Mouse (Mus musculus) stomach, embryonic 15.5 days (tissue): ENCODE data around the gene Gm26965. TPM values are rescaled to one million over a fixed set of nuclear protein-coding genes. Genes with fewer than 3 reads are reported as not detected.
"Not testable (repeated sequence)": the region's sequence is repeated elsewhere in the genome, so short reads cannot be mapped to it uniquely, and the experiment has no call there.

Experiments used
- ATAC-seq: fragments of 200-750 bp; cut with Nextera tagmentation; 2 replicates; pipeline ENCODE4 v1.8.0; 2017; ENCODE audit warnings: low read depth, moderate number of reproducible peaks, moderate TSS enrichment; ENCODE audit not compliant: insufficient read depth, low FRiP score
- H3K27ac ChIP-seq: fragments of 300-500 bp; sonication (generic); 2 replicates; pipeline ENCODE4 v1.5.1; 2015; ENCODE audit warnings: mild to moderate bottlenecking, inconsistent platforms
- H3K27me3 ChIP-seq: fragments of 300-500 bp; sonication (generic); replicated peaks from 2 replicates; pipeline ENCODE4 v1.6.1; 2015; ENCODE audit warnings: inconsistent platforms
- H3K36me3 ChIP-seq: fragments of 300-500 bp; sonication (generic); 2 replicates; pipeline ENCODE4 v1.6.1; 2015; ENCODE audit warnings: inconsistent platforms
- H3K4me1 ChIP-seq: fragments of 300-500 bp; sonication (generic); 2 replicates; pipeline ENCODE4 v1.6.1; 2015; ENCODE audit warnings: inconsistent platforms
- H3K4me2 ChIP-seq: fragments of 300-500 bp; sonication (generic); 2 replicates; pipeline ENCODE4 v1.6.1; 2015; ENCODE audit warnings: mild to moderate bottlenecking, inconsistent platforms
- H3K4me3 ChIP-seq: fragments of 300-500 bp; sonication (generic); replicated peaks from 2 replicates; pipeline ENCODE4 v1.5.1; 2015; ENCODE audit warnings: inconsistent platforms
- H3K9ac ChIP-seq: fragments of 300-500 bp; sonication (generic); 2 replicates; pipeline ENCODE4 v1.6.1; 2015; ENCODE audit warnings: inconsistent platforms
- H3K9me3 ChIP-seq: fragments of 300-500 bp; sonication (generic); 2 replicates; pipeline ENCODE4 v1.6.1; 2016; ENCODE audit warnings: inconsistent platforms
- WGBS: fragments of 180-500 bp; shearing (Covaris S2); methylation state at CpG from one replicate; pipeline ENCODE4 v1.1.7; 2015; 5-methylcytosine and 5-hydroxymethylcytosine counted together
- polyA plus RNA-seq: library from polyadenylated mRNA; unstranded; fragments of >200 nt; fragmentation: Nextera tagmentation; extraction: Ambion mirVana; gene quantifications from 2 replicates; pipeline ENCODE4 v1.2.1, GENCODE M21; 2015

Gene Gm26965
- polyA plus RNA-seq, 1 experiment from 2014 or later = not detected

DNA sequence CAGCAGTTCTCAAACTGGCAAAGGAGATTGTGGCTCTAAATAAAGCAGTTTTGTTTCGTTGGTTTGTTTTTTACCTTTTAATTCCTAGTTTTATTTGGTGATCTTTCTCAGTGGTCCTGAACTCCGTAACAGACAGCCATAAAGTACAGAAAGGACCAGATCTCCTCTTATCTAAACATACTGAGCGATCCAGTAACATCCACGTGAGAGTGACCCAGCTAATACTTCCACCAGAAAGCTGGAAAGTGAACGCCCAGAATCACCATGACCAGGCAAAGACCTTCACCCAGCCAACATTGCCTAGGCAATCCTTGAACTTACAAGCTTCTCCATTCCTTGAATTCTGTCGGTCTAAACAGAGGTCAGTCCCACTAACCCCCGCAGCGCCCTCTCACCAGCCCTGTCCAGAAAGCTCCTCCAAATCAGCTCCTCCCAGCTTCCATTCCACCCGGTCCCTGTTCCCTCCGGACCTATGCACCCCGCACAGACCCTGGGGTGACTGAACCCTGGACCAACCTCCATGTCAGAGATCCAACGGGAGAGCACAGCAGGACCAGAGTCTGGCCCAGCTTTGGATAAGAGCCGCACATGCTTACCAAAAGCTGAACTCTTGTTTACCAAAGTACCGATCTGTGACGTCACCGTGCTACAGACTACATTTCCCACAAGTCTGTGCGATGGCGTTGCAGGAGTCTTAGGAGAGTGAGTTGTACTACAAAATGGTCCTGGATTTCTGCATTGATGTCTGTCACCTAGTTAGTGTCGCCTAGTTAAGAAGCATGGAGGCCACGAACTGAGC lies 42.1 kb downstream of the Gm26965 start, which contains the start of gene Zfp874b:
Gene Zfp874b (minus strand): TSS at position 634 of the 799 bp plus-strand sequence.
- Histone ChIP-seq H3K4me2 (peak within 1 kb of the TSS; percentile 53), H3K36me3 (no peaks in the 10 kb centered on the region), H3K27me3 (no peaks in the 10 kb centered on the region), H3K4me1 (no peaks in the 10 kb centered on the region), H3K4me3 (peak within 1 kb of the TSS; percentile 66), H3K9ac (peak within 1 kb of the TSS; percentile 43), H3K9me3 (no peaks in the 10 kb centered on the region), H3K27ac (peak within 1 kb of the TSS; percentile 6; the same call in 1 of the 2 replicates)
- 4% methylated on average over 20 of the region's 20 CpGs for WGBS
- peak; percentile 93 for ATAC-seq

DNA sequence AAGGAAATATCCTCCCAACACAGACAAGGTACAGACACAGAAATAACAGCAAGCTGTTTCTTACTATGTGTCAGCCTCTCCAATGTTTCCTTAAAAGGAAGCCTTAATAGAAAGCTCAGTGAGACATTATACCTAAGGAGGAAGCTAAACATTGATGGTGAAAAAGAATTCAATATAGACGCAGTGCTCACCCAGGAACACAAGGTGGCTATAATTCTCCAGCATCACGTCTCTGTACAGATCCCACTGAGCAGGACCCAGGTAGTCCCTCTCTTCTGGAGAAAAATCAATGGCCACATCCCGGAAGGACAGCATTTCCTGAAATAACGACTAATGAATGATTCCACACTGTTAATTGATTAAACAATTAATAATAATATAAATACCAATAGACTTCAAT lies 44.4 kb downstream of the Gm26965 start:
- no peaks in the 10 kb centered on the region for H3K27me3 ChIP-seq
- no peak overlapping the region for H3K4me3 ChIP-seq
- H3K9me3 ChIP-seq = no peaks in the 10 kb centered on the region
- no peak overlapping the region for H3K27ac ChIP-seq
- ATAC-seq = no peak
- no peaks in the 10 kb centered on the region for H3K36me3 ChIP-seq
- no peaks in the 10 kb centered on the region for H3K4me1 ChIP-seq
- no peak overlapping the region for H3K9ac ChIP-seq
- 51% methylated on average over 4 of the region's 4 CpGs for WGBS
- no peak overlapping the region for H3K4me2 ChIP-seq

DNA sequence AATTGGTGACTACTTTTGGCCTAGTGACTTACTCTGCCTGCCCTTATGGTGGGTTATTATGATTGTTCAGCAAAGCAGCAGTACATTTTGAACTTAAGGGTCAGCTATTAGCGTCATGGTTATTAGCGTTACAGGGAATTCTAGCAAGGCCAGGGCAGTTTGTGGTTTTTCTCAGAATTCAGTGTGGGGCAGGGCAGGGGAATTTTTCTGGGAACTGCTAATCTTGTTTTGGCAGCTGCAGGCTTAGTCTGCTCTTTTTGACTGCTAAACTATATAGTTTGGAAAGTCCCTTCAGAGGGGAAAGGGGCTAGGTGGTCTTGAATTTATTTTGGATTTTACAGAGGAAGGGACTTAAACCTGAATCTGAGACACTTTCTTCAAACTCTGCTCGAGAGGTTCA lies 56.7 kb downstream of the Gm26965 start:
- H3K36me3 ChIP-seq = peaks cover 13% of the 10 kb centered on the region; the same call in 1 of the 2 replicates
- H3K9me3 ChIP-seq = no peaks in the 10 kb centered on the region
- H3K27me3 ChIP-seq = no peaks in the 10 kb centered on the region
- no peak overlapping the region for H3K4me2 ChIP-seq
- ATAC-seq = no peak
- no peak overlapping the region for H3K9ac ChIP-seq
- WGBS = 86% methylated on average over 3 of the region's 3 CpGs
- no peak overlapping the region for H3K4me3 ChIP-seq
- no peaks in the 10 kb centered on the region for H3K4me1 ChIP-seq
- no peak overlapping the region for H3K27ac ChIP-seq

- not testable (repeated sequence) for H3K27me3 ChIP-seq, H3K36me3 ChIP-seq, H3K4me3 ChIP-seq, H3K4me1 ChIP-seq, H3K4me2 ChIP-seq, H3K27ac ChIP-seq, ATAC-seq, H3K9ac ChIP-seq, H3K9me3 ChIP-seq
- 82% methylated on average over 3 of the region's 5 CpGs for WGBS
Measured at GRCm38 (mm10) chr13:67463506-67464185, 62.3 kb downstream of the Gm26965 start.

- Histone ChIP-seq H3K9ac (0 out of 2 replicates have a peak overlapping the region, but pooled peaks have one; percentile 4), H3K4me2 (peak overlapping the region; percentile 69), H3K4me1 (peaks cover 4% of the 10 kb centered on the region; the same call in 1 of the 2 replicates), H3K9me3 (no peaks in the 10 kb centered on the region), H3K4me3 (peak overlapping the region; percentile 57), H3K36me3 (peaks cover 2% of the 10 kb centered on the region; the same call in 1 of the 2 replicates), H3K27me3 (no peaks in the 10 kb centered on the region), H3K27ac (peak overlapping the region; percentile 8; the same call in 1 of the 2 replicates)
- 8% methylated on average over 3 of the region's 3 CpGs for WGBS
- 0 out of 2 replicates have a peak, but pooled peaks have one; percentile 13 for ATAC-seq
Measured at GRCm38 (mm10) chr13:67452021-67452309, 74.0 kb downstream of the Gm26965 start.

DNA sequence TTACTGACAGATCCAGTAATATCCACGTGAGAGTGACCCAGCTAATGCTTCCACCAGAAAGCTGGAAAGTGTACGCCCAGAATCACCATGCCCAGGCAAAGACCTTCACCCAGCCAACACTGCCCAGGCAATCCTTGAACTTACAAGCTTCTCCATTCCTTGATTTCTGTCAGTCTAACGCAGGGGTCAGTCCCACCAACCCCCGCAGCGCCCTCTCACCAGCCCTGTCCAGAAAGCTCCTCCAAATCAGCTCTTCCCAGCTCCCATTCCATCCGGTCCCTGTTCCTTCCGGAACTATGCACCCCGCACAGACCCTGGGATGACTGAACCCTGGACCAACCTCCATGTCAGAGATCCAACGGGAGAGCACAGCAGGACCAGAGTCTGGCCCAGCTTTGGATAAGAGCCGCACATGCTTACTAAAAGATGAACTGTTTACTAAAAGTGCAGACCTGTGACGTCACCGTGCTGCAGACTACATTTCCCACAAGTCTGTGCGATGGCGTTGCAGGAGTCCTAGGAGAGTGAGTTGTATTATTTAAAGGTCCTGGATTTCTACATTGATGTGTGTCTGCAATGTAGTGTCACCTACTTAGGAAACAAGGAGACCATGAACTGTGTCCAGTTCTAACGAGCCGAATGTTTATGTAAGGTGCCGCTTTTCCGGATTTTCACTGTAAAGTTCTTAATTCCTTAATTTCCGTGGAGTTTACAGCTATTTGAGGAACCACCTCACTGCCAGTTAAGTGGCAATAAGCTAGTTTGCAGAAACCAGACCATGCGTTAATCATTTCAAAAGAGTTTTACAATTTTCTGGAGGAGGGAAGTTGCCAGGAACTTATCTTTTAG lies 74.6 kb downstream of the Gm26965 start, which contains the start of gene Zfp874a:
Gene Zfp874a (minus strand): TSS at position 453 of the 849 bp plus-strand sequence.
- H3K4me3 ChIP-seq = peak within 1 kb of the TSS; percentile 57
- peak within 1 kb of the TSS; percentile 43 for H3K9ac ChIP-seq
- no peaks in the 10 kb centered on the region for H3K9me3 ChIP-seq
- peak within 1 kb of the TSS; percentile 69 for H3K4me2 ChIP-seq
- peaks cover 4% of the 10 kb centered on the region; the same call in 1 of the 2 replicates for H3K4me1 ChIP-seq
- under 1% methylated on average over 20 of the region's 20 CpGs for WGBS
- peaks cover 4% of the 10 kb centered on the region; the same call in 1 of the 2 replicates for H3K36me3 ChIP-seq
- H3K27ac ChIP-seq = peak within 1 kb of the TSS; percentile 8; the same call in 1 of the 2 replicates
- ATAC-seq = peak; percentile 94
- no peaks in the 10 kb centered on the region for H3K27me3 ChIP-seq

Other genes with a start within 250 kb of the Gm26965 start
- gene Zfp458, start 247.7 kb downstream of the Gm26965 start, polyA plus RNA-seq = 1.8 and 1.9 TPM in 2 replicates
- 0.77 and 0.94 TPM in 2 replicates for gene Zfp457, start 219.7 kb downstream of the Gm26965 start, polyA plus RNA-seq
- 2.7 and 2.9 TPM in 2 replicates for gene Zfp595, start 193.6 kb downstream of the Gm26965 start, polyA plus RNA-seq
- gene Gm28044, start 165.6 kb downstream of the Gm26965 start, polyA plus RNA-seq = 0.52 and 0.64 TPM in 2 replicates
- gene Zfp953, start 165.5 kb downstream of the Gm26965 start, polyA plus RNA-seq = 1.0 and 1.1 TPM in 2 replicates
- 0.21 and 0.44 TPM in 2 replicates for gene Gm28041, start 150.4 kb downstream of the Gm26965 start, polyA plus RNA-seq
- gene Zfp456, start 150.3 kb downstream of the Gm26965 start, polyA plus RNA-seq = 1.8 and 2.0 TPM in 2 replicates
- 5.5 and 7.5 TPM in 2 replicates for gene Zfp429, start 126.3 kb downstream of the Gm26965 start, polyA plus RNA-seq
- 0.90 and 1.1 TPM in 2 replicates for gene Zfp459, start 104.7 kb downstream of the Gm26965 start, polyA plus RNA-seq
- 8.7 and 9.6 TPM in 2 replicates for gene Zfp874a, start 74.5 kb downstream of the Gm26965 start, polyA plus RNA-seq
- 2.8 and 3.4 TPM in 2 replicates for gene Zfp874b, start 41.9 kb downstream of the Gm26965 start, polyA plus RNA-seq
- gene Zfp58, start 25.6 kb downstream of the Gm26965 start, polyA plus RNA-seq = 12.7 and 13.3 TPM in 2 replicates
- gene Zfp87, start within 50 bp of the Gm26965 start, polyA plus RNA-seq = 19.4 and 20.4 TPM in 2 replicates
- 11.8 and 11.9 TPM in 2 replicates for gene Zfp748, start 27.7 kb upstream of the Gm26965 start, polyA plus RNA-seq
- gene Zfp729b, start 83.6 kb upstream of the Gm26965 start, polyA plus RNA-seq = 3.5 and 4.7 TPM in 2 replicates
- 0.26 TPM in 1 of 2 replicates, not detected in the other for gene Gm49345, start 111.6 kb upstream of the Gm26965 start, polyA plus RNA-seq
- gene Zfp729a, start 111.6 kb upstream of the Gm26965 start, polyA plus RNA-seq = 2.4 and 2.7 TPM in 2 replicates
- gene Zfp738, start 160.9 kb upstream of the Gm26965 start, polyA plus RNA-seq = 8.9 and 12.7 TPM in 2 replicates
- 5.8 and 5.9 TPM in 2 replicates for gene Zfp65, start 203.0 kb upstream of the Gm26965 start, polyA plus RNA-seq
- gene Zfp85, start 229.1 kb upstream of the Gm26965 start, polyA plus RNA-seq = 4.2 and 4.5 TPM in 2 replicates